Mouse (Mus musculus) midbrain, embryonic 11.5 days (tissue): ENCODE measurements around the gene C2cd4c. TPM values are rescaled to one million over a fixed set of nuclear protein-coding genes. Genes with fewer than 3 reads are reported as not detected.
A peak's percentile ranks its signal among the peaks of the same experiment; 100 is the strongest.

Experiments
- ATAC-seq: fragments of 200-750 bp; cut with Nextera tagmentation; 2 replicates; pipeline ENCODE4 v1.8.0; 2017; ENCODE audit warnings: moderate TSS enrichment, moderate library complexity; ENCODE audit not compliant: low FRiP score
- DNase-seq: peaks from one replicate; pipeline ENCODE4 v3.0.0; 2015; ENCODE audit warnings: low spot score; ENCODE audit errors: missing footprints
- H3K27ac ChIP-seq: fragments of 300-500 bp; sonication (generic); 2 replicates; pipeline ENCODE4 v1.5.1; 2014; ENCODE audit warnings: low read depth, low read length
- H3K27me3 ChIP-seq: fragments of 300-500 bp; sonication (generic); 2 replicates; pipeline ENCODE4 v1.6.1; 2014; ENCODE audit warnings: mild to moderate bottlenecking, low read length, moderate library complexity, mixed read lengths; ENCODE audit not compliant: control insufficient read depth, insufficient read depth
- H3K36me3 ChIP-seq: fragments of 300-500 bp; sonication (generic); 2 replicates; pipeline ENCODE4 v1.6.1; 2014; ENCODE audit warnings: mild to moderate bottlenecking, low read length, moderate library complexity, mixed read lengths; ENCODE audit not compliant: control insufficient read depth, insufficient read depth
- H3K4me1 ChIP-seq: fragments of 300-500 bp; sonication (generic); 2 replicates; pipeline ENCODE4 v1.6.1; 2014; ENCODE audit warnings: low read length; ENCODE audit not compliant: control insufficient read depth, insufficient read depth
- H3K4me2 ChIP-seq: fragments of 300-500 bp; sonication (generic); 2 replicates; pipeline ENCODE4 v1.6.1; 2014; ENCODE audit warnings: mild to moderate bottlenecking, moderate library complexity
- H3K4me3 ChIP-seq: fragments of 300-500 bp; sonication (generic); 2 replicates; pipeline ENCODE4 v1.5.1; 2014; ENCODE audit warnings: low read depth, low read length
- H3K9ac ChIP-seq: fragments of 300-500 bp; sonication (generic); 2 replicates; pipeline ENCODE4 v1.6.1; 2014; ENCODE audit warnings: low read length
- H3K9me3 ChIP-seq: fragments of 300-500 bp; sonication (generic); 2 replicates; pipeline ENCODE4 v1.6.1; 2016; ENCODE audit warnings: low read length; ENCODE audit not compliant: control insufficient read depth
- WGBS: fragments of 180-500 bp; shearing (Covaris S2); extraction: QIAGEN DNeasy Blood & Tissue Kit; methylation state at CpG from one replicate; pipeline ENCODE4 v1.1.7; 2014; 5-methylcytosine and 5-hydroxymethylcytosine counted together
- polyA plus RNA-seq: library from polyadenylated mRNA; unstranded; fragments of >200 nt; fragmentation: Nextera tagmentation; extraction: Ambion mirVana; gene quantifications from 2 replicates; pipeline ENCODE4 v1.2.1, GENCODE M21; 2014

Gene C2cd4c
- polyA plus RNA-seq, 1 experiment from 2014 or later: 0.10 TPM

GRCm38 (mm10) chr10:79638486-79639204 is 24.8 kb upstream of the C2cd4c start:
- H3K4me3 ChIP-seq: peak overlapping the region; percentile 8; the same call in 1 of the 2 replicates
- peaks cover 15% of the 10 kb centered on the region for H3K27me3 ChIP-seq
- no peaks in the 10 kb centered on the region for H3K9me3 ChIP-seq
- peaks cover 8% of the 10 kb centered on the region; the same call in 1 of the 2 replicates for H3K4me1 ChIP-seq
- H3K36me3 ChIP-seq: no peaks in the 10 kb centered on the region
- ATAC-seq: peak; percentile 49
- WGBS: 4% methylated on average over 23 of the region's 23 CpGs
- H3K9ac ChIP-seq: peak overlapping the region; percentile 89; the same call in 1 of the 2 replicates
- DNase-seq: peak; percentile 93
- H3K27ac ChIP-seq: peak overlapping the region; percentile 30
- peak overlapping the region; percentile 86 for H3K4me2 ChIP-seq

DNA sequence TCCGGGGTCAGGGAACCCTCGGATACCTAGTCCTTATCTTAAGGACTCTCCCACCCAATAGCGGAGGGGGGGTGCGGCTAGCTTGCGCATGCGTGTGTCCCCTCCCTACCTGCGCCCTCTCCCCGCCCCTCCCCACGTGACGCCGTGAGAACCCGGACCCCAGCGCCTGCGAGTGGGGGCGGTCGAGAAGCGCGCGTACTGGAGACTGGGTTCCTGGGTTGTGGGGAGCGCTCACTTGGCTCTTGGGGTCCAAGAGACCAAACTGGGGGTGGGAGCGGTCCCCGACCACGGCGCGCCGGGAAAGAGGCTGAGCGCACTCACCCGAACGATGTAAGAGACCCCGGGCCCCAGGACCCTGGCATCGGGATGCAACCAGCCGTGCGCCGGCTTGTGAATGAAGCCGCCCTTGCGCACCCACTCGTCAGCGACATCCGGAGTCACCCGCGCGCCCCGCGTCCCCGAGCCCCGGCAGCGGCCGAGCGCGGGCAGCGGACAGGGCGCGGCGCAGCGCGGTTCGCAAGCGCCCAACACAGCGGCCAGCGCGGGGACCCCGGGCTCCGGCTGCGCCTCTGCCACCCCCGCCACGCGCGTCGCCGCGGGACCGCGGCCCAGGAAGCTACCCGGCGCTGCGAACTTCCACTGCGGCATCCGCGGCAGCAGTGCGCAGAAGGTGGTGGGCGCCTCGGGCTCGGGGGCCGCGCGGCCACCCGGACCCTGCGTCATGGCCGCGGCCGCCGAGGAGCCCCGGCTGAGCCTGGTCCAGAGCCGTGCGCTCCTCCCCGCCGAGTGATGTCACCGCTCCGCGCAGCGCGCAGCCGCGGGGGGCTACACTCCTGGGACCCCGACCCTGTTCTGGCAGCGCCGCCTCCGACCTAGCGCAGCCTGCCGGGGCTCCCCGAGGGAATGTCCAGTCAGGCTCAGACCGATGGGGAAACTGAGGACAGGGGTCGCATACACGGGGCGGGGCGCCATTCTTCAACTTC is 23.6 kb upstream of the C2cd4c start, which contains the start of gene Shc2:
Gene Shc2, minus strand, starts transcription at position 791 of the 983 bp plus-strand sequence.
- DNase-seq: peak; percentile 96
- Histone ChIP-seq H3K36me3 (no peaks in the 10 kb centered on the region), H3K27ac (peak within 1 kb of the TSS; percentile 76), H3K4me1 (peaks cover 8% of the 10 kb centered on the region; the same call in 1 of the 2 replicates), H3K4me2 (peak within 1 kb of the TSS; percentile 86), H3K9ac (peak within 1 kb of the TSS; percentile 89), H3K9me3 (no peaks in the 10 kb centered on the region), H3K27me3 (peaks cover 15% of the 10 kb centered on the region), H3K4me3 (peak within 1 kb of the TSS; percentile 74)
- ATAC-seq: peak; percentile 91
- WGBS: under 1% methylated on average over 89 of the region's 116 CpGs

DNA sequence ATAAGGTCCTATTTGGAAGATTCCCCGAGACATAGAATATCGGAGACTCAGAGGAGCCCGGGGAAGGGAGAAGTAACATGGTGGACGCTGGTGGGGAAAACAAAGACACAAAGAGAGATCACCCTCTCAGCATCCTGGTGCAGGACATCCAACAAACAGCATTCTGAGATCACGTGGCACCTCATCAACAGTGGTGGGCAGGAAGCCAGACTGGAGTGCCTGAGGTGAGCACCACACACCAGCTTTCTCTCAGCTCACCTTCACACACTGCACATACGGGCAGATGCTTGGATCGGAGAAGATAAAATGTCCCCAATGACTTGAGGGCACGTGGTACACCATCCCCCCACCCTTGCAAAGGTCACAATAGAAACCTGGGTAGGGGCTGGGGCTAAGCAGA is 22.5 kb upstream of the C2cd4c start:
- H3K4me1 ChIP-seq: peaks cover 8% of the 10 kb centered on the region; the same call in 1 of the 2 replicates

DNA sequence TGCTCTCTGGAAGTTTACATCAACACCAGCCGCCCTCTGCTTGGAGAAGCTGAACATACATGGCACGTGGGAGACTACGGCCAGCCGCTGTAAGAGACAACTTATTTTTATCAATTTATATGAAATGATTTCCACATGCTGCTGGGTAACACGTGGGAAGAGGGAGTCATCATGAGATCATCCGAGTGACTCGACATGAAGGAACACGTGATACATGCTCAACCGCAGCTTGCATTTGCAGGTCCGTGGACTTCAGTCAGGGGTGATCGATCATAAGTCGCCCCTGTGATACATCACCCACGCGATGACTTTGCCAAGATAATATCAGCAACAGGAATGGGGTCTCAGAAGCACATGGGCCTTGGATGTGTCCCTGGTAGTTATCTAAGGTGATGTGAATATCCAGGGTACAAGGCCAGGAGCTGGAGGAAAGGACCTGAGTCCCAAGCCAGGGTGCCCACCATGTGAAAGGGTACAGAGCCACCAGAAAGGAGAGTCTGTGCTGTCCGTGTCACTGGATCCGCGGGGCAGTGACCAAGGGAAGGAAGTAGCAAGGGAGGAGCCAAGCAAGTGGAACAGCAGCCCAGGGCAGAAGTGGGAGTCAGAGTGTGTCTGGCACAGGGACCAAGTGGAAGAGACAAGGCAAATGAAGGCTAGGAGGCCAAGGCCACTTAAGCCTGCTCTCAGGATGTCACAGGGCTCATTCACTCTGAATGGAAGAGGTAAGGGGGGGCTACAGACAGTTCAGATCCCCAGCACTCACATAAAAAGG is 19.4 kb upstream of the C2cd4c start:
- no peak overlapping the region for H3K9ac ChIP-seq
- WGBS: 88% methylated on average over 17 of the region's 17 CpGs

More for the DNA sequence above, 22.5 kb upstream of the C2cd4c start:
- no peak for ATAC-seq
- Histone ChIP-seq H3K9ac (no peak overlapping the region), H3K4me3 (peak overlapping the region; percentile 74), H3K27ac (no peak overlapping the region), H3K4me2 (peak overlapping the region; percentile 86), H3K9me3 (no peaks in the 10 kb centered on the region), H3K36me3 (no peaks in the 10 kb centered on the region), H3K27me3 (peaks cover 15% of the 10 kb centered on the region)
- no peak for DNase-seq
- 79% methylated on average over 8 of the region's 8 CpGs for WGBS

DNA sequence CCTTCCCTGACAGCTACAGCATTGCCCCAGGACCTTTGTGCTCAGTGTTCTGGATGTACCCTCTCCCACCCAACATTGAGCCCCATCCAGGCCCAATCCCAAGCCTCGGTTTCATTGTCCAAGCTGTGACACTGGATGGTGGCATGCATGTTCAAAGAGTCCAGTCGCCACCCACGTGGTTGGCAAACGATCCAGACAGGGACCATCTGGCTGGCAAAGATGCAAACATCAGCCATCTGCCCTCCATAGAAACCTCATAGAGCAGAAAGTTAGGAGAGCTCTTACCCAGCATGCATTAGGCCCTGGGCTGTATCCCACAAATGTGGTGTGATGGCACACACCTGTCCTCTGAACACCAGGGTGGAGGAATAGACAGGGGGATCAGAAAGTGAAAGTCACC is 17.6 kb upstream of the C2cd4c start:
- Histone ChIP-seq H3K9ac (no peak overlapping the region), H3K27ac (no peak overlapping the region), H3K4me3 (no peak overlapping the region), H3K36me3 (no peaks in the 10 kb centered on the region), H3K9me3 (no peaks in the 10 kb centered on the region), H3K27me3 (no peaks in the 10 kb centered on the region; the same call in 1 of the 2 replicates), H3K4me1 (no peaks in the 10 kb centered on the region), H3K4me2 (no peak overlapping the region)
- DNase-seq (no peak), ATAC-seq (no peak)
- 84% methylated on average over 4 of the region's 4 CpGs for WGBS

More for the DNA sequence above, 19.4 kb upstream of the C2cd4c start:
- no peaks in the 10 kb centered on the region for H3K36me3 ChIP-seq
- H3K27ac ChIP-seq: no peak overlapping the region
- H3K4me1 ChIP-seq: 0 out of 2 replicates have a peak, but pooled peaks cover 3% of the 10 kb centered on the region
- peaks cover 1% of the 10 kb centered on the region; the same call in 1 of the 2 replicates for H3K27me3 ChIP-seq
- H3K9me3 ChIP-seq: no peaks in the 10 kb centered on the region
- ATAC-seq: no peak
- no peak overlapping the region for H3K4me3 ChIP-seq
- DNase-seq: no peak
- no peak overlapping the region for H3K4me2 ChIP-seq

DNA sequence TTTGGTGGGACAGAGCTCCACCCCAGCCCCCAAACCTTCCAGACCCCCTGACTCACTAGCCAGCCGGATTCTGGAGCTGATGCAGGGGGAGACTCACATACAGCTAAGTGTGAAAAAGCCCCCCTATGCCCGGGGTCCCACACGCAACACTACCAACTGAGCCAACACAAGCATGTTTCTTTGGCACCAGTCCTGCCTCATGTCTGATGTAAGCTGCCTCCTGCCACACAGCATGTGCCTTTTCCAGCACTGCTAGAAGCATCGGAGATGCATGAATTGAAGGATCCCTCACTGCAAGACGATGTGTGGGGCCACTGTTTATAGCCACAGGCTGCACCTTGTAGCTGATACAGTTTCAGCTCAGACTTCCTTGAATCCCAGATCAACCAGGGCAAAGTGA is 14.6 kb upstream of the C2cd4c start:
- WGBS: 83% methylated on average over 5 of the region's 5 CpGs
- H3K9ac ChIP-seq: no peak overlapping the region
- no peak overlapping the region for H3K4me3 ChIP-seq
- H3K27me3 ChIP-seq: no peaks in the 10 kb centered on the region
- H3K4me2 ChIP-seq: no peak overlapping the region
- H3K36me3 ChIP-seq: no peaks in the 10 kb centered on the region
- no peak for ATAC-seq
- no peaks in the 10 kb centered on the region for H3K4me1 ChIP-seq
- H3K9me3 ChIP-seq: no peaks in the 10 kb centered on the region
- no peak overlapping the region for H3K27ac ChIP-seq
- no peak for DNase-seq

DNA sequence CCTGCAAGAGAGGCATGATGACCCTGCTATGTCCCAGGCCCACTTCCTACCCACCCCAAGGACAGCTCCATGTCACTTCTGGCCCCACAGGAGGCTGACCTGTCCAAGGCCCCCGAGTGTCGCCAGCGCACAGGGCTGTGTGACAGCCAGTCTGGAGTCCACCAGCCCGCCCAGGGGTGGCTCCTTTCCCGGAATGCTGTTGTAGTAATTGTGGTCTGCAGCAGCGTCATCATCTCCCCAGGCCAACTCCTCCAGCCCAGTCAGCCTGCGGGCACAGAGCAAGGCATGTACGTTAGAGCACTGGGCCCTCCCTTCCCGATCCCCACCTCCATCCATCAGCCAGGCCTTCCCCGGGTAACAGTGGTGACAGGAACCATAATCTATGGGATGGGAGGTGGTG is 12.3 kb upstream of the C2cd4c start:
- Histone ChIP-seq H3K36me3 (0 out of 2 replicates have a peak, but pooled peaks cover under 1% of the 10 kb centered on the region), H3K9me3 (no peaks in the 10 kb centered on the region), H3K4me2 (no peak overlapping the region), H3K4me3 (no peak overlapping the region), H3K4me1 (no peaks in the 10 kb centered on the region), H3K27me3 (no peaks in the 10 kb centered on the region), H3K9ac (no peak overlapping the region), H3K27ac (no peak overlapping the region)
- DNase-seq (no peak), ATAC-seq (no peak)
- 90% methylated on average over 10 of the region's 10 CpGs for WGBS

- Histone ChIP-seq H3K9ac (no peak overlapping the region), H3K4me3 (no peak overlapping the region), H3K4me2 (no peak overlapping the region), H3K4me1 (no peaks in the 10 kb centered on the region), H3K36me3 (0 out of 2 replicates have a peak, but pooled peaks cover 3% of the 10 kb centered on the region), H3K27ac (no peak overlapping the region), H3K27me3 (no peaks in the 10 kb centered on the region), H3K9me3 (no peaks in the 10 kb centered on the region)
- 85% methylated on average over 9 of the region's 9 CpGs for WGBS
- DNase-seq (no peak), ATAC-seq (no peak)
Observed at GRCm38 (mm10) chr10:79625398-79625797, 11.6 kb upstream of the C2cd4c start.
